Mouse (Mus musculus) heart, postnatal 0 days (tissue): Measurements from ENCODE around the gene Hmgcs2.

ENCODE experiments used
- CTCF ChIP-seq: IDR thresholded peaks from 2 replicates; pipeline ENCODE4 v1.5.1; 2016; ENCODE audit warnings: antibody characterized with exemption, control low read depth, low read depth
- EP300 ChIP-seq: IDR thresholded peaks from 2 replicates; pipeline ENCODE4 v1.6.1; 2016; ENCODE audit warnings: antibody characterized with exemption, low read depth

DNA sequence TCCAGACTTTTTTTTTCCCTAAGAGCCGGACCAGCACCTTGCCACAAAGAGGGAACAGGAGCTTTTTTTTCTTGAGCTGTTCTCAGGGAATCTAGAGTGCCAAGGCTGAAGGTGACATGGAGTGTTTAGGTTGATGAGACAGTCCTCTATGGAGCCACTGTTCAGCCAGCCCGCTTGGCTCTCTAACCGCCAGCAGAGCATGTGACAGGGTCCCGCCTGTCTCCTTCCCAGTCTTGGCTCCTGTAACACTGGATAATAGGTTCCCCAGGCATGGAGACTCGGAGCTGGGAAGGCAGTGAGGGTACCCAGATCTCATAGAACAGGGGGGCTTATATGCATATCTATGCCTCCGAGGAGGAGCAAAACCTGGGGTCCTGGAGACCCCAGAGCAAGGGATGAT, 28.4 kb downstream of the Hmgcs2 start:
- no peak for TF ChIP-seq CTCF
- no peak for TF ChIP-seq EP300
